Mouse (Mus musculus) CH12.LX (cell line): ENCODE measurements around the gene Zfp3.
A peak's percentile ranks its signal among the peaks of the same experiment; 100 is the strongest.

Source experiments
- CTCF ChIP-seq, 2 experiments: IDR thresholded peaks in 1 of 2; conservative IDR thresholded peaks in 1 of 2; 2 replicates each; pipeline ENCODE4 v1.5.1; 2011 to 2012; ENCODE audit warnings: low read depth in 2 of 2, low read length in 2 of 2, improper control_type of control experiment in 1 of 2, inconsistent platforms in 1 of 2, mild to moderate bottlenecking in 1 of 2, moderate library complexity in 1 of 2
- EP300 ChIP-seq: IDR thresholded peaks from 2 replicates; pipeline ENCODE4 v1.6.1; 2011; ENCODE audit warnings: low read length, improper control_type of control experiment
- JUND ChIP-seq: conservative IDR thresholded peaks from 2 replicates; pipeline ENCODE4 v1.6.1; 2011; ENCODE audit warnings: low read depth, low read length, improper control_type of control experiment
- KAT2A ChIP-seq: IDR thresholded peaks from 2 replicates; pipeline ENCODE4 v1.6.1; 2012; ENCODE audit warnings: low read length, improper control_type of control experiment, inconsistent platforms; ENCODE audit not compliant: insufficient replicate concordance
- MAX ChIP-seq: IDR thresholded peaks from 2 replicates; pipeline ENCODE4 v1.6.1; 2011; ENCODE audit warnings: low read length, improper control_type of control experiment
- POLR2A ChIP-seq: IDR thresholded peaks from 2 replicates; pipeline ENCODE4 v1.6.1; 2011; ENCODE audit warnings: low read depth, mild to moderate bottlenecking, improper control_type of control experiment, low read length
- RCOR1 ChIP-seq: conservative IDR thresholded peaks from 2 replicates; pipeline ENCODE4 v1.6.1; 2012; ENCODE audit warnings: low read depth, mild to moderate bottlenecking, inconsistent platforms, low read length, improper control_type of control experiment

DNA sequence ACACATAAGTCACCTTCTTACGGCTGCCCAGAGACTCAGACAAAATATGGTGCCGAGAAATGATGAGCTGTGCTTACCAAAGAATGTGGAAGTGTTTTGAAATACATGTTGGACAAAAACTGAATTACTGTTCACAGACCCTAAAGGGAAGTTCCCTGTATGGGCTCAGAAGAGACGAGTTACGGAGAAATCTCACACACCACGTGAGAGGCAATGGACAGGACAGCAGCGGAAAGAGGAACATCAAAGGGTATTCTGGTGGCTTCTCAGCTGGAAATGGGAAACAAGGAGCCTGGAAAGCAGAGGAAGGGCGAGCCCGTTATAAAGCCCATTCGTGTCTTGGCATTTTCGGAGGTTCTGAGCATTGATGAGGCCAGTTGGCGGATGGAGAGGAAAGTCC lies 23.0 kb downstream of the Zfp3 start:
- no peak for TF ChIP-seq MAX
- TF ChIP-seq JUND: no peak
- peak; percentile 11; the same call in 1 of the 2 replicates for TF ChIP-seq EP300
- no peak for TF ChIP-seq CTCF (conservative IDR thresholded peaks at IDR 0.05 in 1 of 2, IDR thresholded peaks at IDR 0.05 in 1 of 2; ENCODE audit: low read depth in 2 of 2, low read length in 2 of 2)
- TF ChIP-seq KAT2A: no peak
- no peak for TF ChIP-seq POLR2A
- TF ChIP-seq RCOR1: no peak
